Mouse (Mus musculus) midbrain, embryonic 13.5 days (tissue): ENCODE results near the gene Csf2rb. TPM values are rescaled to one million over a fixed set of nuclear protein-coding genes. Genes with fewer than 3 reads are reported as not detected.
A peak's percentile ranks its signal among the peaks of the same experiment; 100 is the strongest.
"Not testable (repeated sequence)": the region's sequence is repeated elsewhere in the genome, so short reads cannot be mapped to it uniquely, and the experiment has no call there.

Experiments
- ATAC-seq: fragments of 200-750 bp; cut with Nextera tagmentation; 2 replicates; pipeline ENCODE4 v1.8.0; 2017; ENCODE audit warnings: mild to moderate bottlenecking, moderate TSS enrichment, moderate library complexity
- H3K27ac ChIP-seq: fragments of 300-500 bp; sonication (generic); 2 replicates; pipeline ENCODE4 v1.5.1; 2015; ENCODE audit warnings: inconsistent platforms, mild to moderate bottlenecking, moderate library complexity
- H3K27me3 ChIP-seq: fragments of 300-500 bp; sonication (generic); 2 replicates; pipeline ENCODE4 v1.6.1; 2015; ENCODE audit warnings: mild to moderate bottlenecking, inconsistent platforms
- H3K36me3 ChIP-seq: fragments of 300-500 bp; sonication (generic); 2 replicates; pipeline ENCODE4 v1.6.1; 2015; ENCODE audit warnings: mild to moderate bottlenecking, inconsistent platforms
- H3K4me1 ChIP-seq: fragments of 300-500 bp; sonication (generic); replicated peaks from 2 replicates; pipeline ENCODE4 v1.6.1; 2015; ENCODE audit warnings: inconsistent platforms
- H3K4me2 ChIP-seq: fragments of 300-500 bp; sonication (generic); replicated peaks from 2 replicates; pipeline ENCODE4 v1.6.1; 2015; ENCODE audit warnings: moderate library complexity, mild to moderate bottlenecking, inconsistent platforms
- H3K4me3 ChIP-seq: fragments of 300-500 bp; sonication (generic); replicated peaks from 2 replicates; pipeline ENCODE4 v1.5.1; 2015; ENCODE audit warnings: mild to moderate bottlenecking, inconsistent platforms
- H3K9ac ChIP-seq: fragments of 300-500 bp; sonication (generic); replicated peaks from 2 replicates; pipeline ENCODE4 v1.6.1; 2015; ENCODE audit warnings: mild to moderate bottlenecking, inconsistent platforms
- H3K9me3 ChIP-seq: fragments of 300-500 bp; sonication (generic); 2 replicates; pipeline ENCODE4 v1.6.1; 2016; ENCODE audit warnings: mild to moderate bottlenecking, inconsistent platforms
- WGBS: fragments of 180-500 bp; shearing (Covaris S2); methylation state at CpG from one replicate; pipeline ENCODE4 v1.1.7; 2015; 5-methylcytosine and 5-hydroxymethylcytosine counted together
- polyA plus RNA-seq: library from polyadenylated mRNA; unstranded; fragments of >200 nt; fragmentation: Nextera tagmentation; extraction: Ambion mirVana; gene quantifications from 2 replicates; pipeline ENCODE4 v1.2.1, GENCODE M21; 2015

Csf2rb gene
- polyA plus RNA-seq, 1 experiment from 2014 or later = 1.0 TPM

DNA sequence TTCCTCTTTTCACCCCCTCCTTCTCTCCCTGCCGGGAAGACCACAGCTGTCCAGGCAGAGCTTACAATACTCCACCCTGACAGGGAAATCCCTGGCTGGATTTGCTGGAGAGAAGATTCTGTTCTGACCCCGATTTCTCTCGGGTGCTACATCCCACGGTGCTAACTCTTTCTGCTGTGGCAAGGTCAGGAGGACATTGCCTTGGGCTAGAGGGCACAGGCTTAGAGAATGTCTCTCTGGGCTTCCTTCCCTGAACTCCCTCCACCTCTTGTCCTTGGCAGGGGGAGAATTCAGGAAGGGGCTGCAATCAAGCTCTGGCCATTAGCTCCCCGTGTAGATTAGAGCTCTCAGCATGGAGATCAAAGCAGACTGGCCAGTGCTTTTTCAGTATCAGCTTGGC, 15.7 kb upstream of the Csf2rb start:
- no peaks in the 10 kb centered on the region for H3K9me3 ChIP-seq
- no peaks in the 10 kb centered on the region; the same call in 1 of the 2 replicates for H3K4me1 ChIP-seq
- 49% methylated on average over 5 of the region's 5 CpGs for WGBS
- no peak overlapping the region for H3K4me3 ChIP-seq
- H3K27me3 ChIP-seq = no peaks in the 10 kb centered on the region
- no peak for ATAC-seq
- no peak overlapping the region for H3K27ac ChIP-seq
- no peak overlapping the region for H3K4me2 ChIP-seq
- no peak overlapping the region for H3K9ac ChIP-seq
- H3K36me3 ChIP-seq = no peaks in the 10 kb centered on the region

DNA sequence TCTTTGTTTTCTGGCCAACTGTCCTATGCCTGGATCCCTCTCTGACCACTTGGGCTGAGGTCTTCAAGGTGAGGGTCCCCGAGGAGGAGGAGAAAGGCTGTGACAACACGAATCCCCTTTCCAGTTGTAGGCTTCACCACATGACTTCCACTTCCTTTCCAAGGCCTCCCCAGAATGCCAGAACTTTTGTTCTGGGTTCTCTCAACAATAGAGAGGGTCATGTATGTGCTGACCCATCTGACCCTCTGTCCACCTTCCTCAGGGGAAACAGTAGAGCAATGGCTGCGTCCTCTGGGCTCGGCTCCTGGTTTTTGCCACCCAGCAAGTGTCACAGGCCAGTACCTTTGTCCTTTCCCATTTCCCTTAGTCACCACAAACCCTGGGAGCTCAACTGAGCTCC, 14.6 kb upstream of the Csf2rb start:
- no peak overlapping the region for H3K4me2 ChIP-seq
- no peaks in the 10 kb centered on the region for H3K9me3 ChIP-seq
- no peak overlapping the region for H3K27ac ChIP-seq
- H3K27me3 ChIP-seq = no peaks in the 10 kb centered on the region
- no peaks in the 10 kb centered on the region; the same call in 1 of the 2 replicates for H3K4me1 ChIP-seq
- no peak for ATAC-seq
- H3K36me3 ChIP-seq = no peaks in the 10 kb centered on the region
- no peak overlapping the region for H3K4me3 ChIP-seq
- WGBS = 70% methylated on average over 4 of the region's 4 CpGs
- no peak overlapping the region for H3K9ac ChIP-seq

DNA sequence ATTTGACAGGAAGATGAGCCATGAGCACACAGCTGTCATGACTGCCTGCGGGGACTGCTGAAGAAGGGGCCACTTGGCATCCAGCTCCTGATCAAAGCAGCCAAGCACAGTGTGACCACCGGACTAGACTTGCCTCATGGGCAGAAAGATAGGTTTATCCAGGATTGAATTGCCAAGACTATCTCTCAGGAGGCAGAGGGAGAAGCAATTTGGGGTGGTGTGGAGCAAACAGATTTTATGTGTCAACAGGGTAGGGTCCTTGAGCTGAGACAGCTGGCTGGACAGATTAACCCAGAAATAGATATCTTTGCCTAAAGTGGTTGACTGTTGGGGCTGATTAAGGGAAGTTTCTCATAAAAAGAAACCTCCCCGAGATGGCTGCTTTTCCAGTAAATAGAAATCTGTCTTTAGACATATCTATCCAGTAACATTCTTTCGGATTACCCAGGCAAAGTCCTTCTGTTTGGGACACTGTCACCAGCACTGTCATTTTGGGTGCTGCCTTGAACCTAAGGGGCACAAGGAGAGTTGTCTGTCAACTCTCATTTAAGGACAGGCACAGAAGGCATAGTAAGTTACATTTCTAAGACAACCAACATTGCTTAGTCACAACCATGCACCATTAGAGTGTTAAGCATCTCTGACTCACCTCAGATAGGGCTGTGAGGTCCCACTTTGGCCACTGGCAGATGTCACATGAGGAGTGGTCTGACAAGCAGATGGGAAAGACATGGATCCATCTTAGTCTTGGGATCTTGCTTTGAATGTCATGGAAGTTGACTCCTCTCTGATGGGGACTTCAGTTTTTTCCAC, 12.9 kb upstream of the Csf2rb start:
- H3K9me3 ChIP-seq, H3K4me3 ChIP-seq, H3K36me3 ChIP-seq, ATAC-seq, H3K4me2 ChIP-seq, H3K4me1 ChIP-seq, H3K27ac ChIP-seq, H3K9ac ChIP-seq, H3K27me3 ChIP-seq: not testable (repeated sequence)
- WGBS = 73% methylated on average over 4 of the region's 4 CpGs

DNA sequence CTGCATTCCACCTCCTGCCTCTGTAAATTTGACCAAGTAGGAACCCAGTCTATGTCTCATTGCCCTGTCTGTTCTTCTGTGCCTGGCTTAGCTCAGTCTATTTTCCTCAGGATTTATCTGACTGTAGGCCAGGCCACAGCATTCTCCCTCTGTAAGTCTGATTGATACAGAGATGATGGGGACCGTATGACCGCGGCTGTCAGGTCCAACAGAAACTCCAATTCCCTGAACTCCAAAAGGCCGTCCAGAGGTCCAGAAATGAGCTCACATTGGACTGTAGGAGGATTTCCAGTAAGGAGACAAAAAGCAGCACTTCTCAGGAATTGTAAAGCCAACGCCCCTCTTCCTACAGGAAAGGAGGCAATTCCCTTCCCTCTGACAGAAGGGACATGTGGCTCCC, 11.9 kb upstream of the Csf2rb start:
- 94% methylated on average over 5 of the region's 5 CpGs for WGBS
- not testable (repeated sequence) for ATAC-seq, H3K4me2 ChIP-seq, H3K36me3 ChIP-seq, H3K27me3 ChIP-seq, H3K4me1 ChIP-seq, H3K4me3 ChIP-seq, H3K9me3 ChIP-seq, H3K9ac ChIP-seq, H3K27ac ChIP-seq

DNA sequence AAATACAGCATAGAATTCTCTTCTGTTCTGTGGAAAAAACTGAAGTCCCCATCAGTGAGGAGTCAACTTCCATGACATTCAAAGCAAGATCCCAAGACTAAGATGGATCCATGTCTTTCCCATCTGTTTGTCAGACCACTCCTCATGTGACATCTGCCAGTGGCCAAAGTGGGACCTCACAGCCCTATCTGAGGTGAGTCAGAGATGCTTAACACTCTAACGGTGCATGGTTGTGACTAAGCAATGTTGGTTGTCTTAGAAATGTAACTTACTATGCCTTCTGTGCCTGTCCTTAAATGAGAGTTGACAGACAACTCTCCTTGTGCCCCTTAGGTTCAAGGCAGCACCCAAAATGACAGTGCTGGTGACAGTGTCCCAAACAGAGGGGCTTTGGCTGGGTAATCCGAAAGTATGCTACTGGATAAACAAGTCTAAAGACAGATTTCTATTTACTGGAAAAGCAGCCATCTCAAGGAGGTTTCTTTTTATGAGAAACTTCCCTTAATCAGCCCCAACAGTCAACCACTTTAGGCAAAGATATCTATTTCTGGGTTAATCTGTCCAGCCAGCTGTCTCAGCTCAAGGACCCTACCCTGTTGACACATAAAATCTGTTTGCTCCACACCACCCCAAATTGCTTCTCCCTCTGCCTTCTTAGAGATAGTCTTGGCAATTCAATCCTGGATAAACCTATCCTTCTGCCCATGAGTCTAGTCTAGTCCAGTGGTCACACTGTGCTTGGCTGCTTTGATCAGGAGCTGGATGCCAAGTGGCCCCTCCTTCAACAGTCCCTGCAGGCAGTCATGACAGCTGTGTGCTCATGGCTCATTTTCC, 7.0 kb upstream of the Csf2rb start:
- not testable (repeated sequence) for H3K36me3 ChIP-seq, H3K4me3 ChIP-seq, H3K27me3 ChIP-seq, H3K9ac ChIP-seq, H3K4me2 ChIP-seq, H3K27ac ChIP-seq, H3K9me3 ChIP-seq, ATAC-seq, H3K4me1 ChIP-seq
- WGBS = 88% methylated on average over 2 of the region's 2 CpGs

DNA sequence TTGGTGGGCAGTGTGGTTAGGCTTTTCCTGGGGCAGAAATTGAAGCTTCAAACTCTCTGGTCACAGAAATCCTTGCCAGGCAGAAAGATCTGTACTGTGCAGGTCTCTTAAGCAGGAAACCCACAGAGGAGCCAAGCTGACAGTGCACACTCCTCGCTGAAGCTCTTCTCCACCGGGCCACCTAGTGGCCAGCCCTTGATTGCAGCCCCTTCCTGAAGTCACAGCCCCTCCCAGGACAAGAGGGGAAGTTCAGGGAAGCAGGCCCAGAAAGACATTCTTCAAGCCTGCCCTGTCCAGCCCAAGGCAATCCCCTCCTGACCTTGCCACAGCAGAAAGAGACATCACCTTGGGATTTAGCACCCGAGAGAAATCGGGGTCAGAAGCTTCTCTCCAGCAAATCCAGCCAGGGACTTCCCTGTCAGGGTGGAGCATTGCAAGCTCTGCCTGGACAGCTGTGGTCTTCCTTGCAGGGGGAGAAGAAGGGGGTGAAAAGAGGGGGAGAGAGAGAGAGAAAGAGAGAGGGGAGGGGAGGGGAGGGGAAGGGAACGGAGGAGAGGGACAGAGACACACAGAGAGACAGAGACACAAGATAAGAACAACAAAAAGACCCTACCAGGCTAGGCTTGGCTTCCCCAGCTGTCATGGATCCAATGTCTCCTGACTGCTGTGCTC, 4.6 kb upstream of the Csf2rb start:
- Histone ChIP-seq H3K4me2 (no peak overlapping the region), H3K36me3 (no peaks in the 10 kb centered on the region), H3K4me1 (no peaks in the 10 kb centered on the region), H3K4me3 (no peak overlapping the region), H3K9ac (no peak overlapping the region), H3K9me3 (no peaks in the 10 kb centered on the region), H3K27ac (no peak overlapping the region), H3K27me3 (no peaks in the 10 kb centered on the region)
- ATAC-seq = peak; percentile 67; the same call in 1 of the 2 replicates
- WGBS = 16% methylated on average over 5 of the region's 5 CpGs

DNA sequence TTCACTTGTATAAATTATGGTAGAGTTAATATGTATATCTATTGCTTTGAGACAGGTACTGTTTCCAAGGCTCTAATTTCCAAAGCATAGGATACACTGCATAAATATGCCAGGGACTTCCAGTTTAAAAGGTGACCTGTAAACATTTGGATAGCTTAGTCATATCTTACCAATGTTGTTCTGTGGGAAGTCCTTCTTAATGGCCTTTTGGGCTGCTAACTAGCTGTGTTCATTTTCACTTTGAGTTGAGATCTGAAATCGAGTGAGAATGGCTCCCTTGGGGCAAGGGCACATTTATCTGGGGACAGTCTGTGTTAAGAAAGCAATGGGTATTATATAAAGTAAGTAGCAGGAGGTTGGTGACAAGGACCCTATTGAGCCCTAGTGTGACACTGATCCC, 2.2 kb upstream of the Csf2rb start:
- no peak overlapping the region for H3K9ac ChIP-seq
- H3K36me3 ChIP-seq = no peaks in the 10 kb centered on the region
- no peaks in the 10 kb centered on the region for H3K9me3 ChIP-seq
- H3K4me3 ChIP-seq = no peak overlapping the region
- no peaks in the 10 kb centered on the region for H3K27me3 ChIP-seq
- no peak overlapping the region for H3K4me2 ChIP-seq
- no peaks in the 10 kb centered on the region for H3K4me1 ChIP-seq
- ATAC-seq = no peak
- 78% methylated on average over 1 of the region's 1 CpGs for WGBS
- H3K27ac ChIP-seq = no peak overlapping the region

DNA sequence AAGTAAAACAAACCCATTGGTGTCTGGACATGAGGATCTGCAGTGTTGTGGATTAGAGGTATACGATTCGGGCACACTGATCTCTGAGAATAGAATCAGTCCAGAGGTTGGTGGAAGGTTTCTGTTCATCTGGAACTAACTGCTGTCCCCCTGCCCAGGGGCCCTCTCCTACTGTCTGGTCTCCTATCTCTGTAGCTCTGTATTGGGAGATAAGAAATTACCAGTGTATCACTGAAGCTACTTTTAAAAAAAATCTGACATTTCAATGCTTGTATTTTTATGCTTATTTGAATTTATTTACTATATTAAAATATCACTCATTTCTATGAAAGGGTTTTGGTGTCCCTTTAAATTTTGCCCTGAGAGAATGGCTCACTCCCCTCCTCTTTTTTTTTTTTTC, 1.3 kb upstream of the Csf2rb start:
- H3K9ac ChIP-seq = no peak overlapping the region
- no peaks in the 10 kb centered on the region for H3K27me3 ChIP-seq
- 86% methylated on average over 2 of the region's 2 CpGs for WGBS
- H3K36me3 ChIP-seq = no peaks in the 10 kb centered on the region
- 0 out of 2 replicates have a peak, but pooled peaks cover 3% of the 10 kb centered on the region for H3K4me1 ChIP-seq
- no peak overlapping the region for H3K27ac ChIP-seq
- no peaks in the 10 kb centered on the region for H3K9me3 ChIP-seq
- no peak overlapping the region for H3K4me3 ChIP-seq
- no peak for ATAC-seq
- no peak overlapping the region for H3K4me2 ChIP-seq

DNA sequence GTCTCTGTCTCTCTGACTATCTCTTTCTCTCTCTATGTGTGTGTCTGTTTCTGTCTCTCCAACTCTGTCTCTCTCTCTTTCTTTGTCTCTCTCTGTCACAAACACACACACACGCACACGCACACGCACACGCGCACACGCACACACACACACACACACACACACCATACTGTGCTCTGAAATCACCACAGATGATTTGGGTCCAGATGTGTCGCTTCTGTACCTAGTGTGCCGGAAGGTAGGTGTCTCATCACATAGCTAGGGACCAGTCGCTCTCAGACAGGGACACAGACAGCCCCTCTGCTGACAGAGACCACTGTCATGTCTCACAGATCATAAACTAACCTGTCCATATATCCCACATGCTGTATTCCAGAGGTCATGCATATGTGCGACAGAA, 1.2 kb downstream of the Csf2rb start:
- Histone ChIP-seq H3K9me3 (no peaks in the 10 kb centered on the region), H3K9ac (no peak overlapping the region), H3K4me1 (0 out of 2 replicates have a peak, but pooled peaks cover 3% of the 10 kb centered on the region), H3K27me3 (no peaks in the 10 kb centered on the region), H3K4me2 (no peak overlapping the region), H3K4me3 (no peak overlapping the region), H3K27ac (no peak overlapping the region), H3K36me3 (no peaks in the 10 kb centered on the region)
- 96% methylated on average over 10 of the region's 10 CpGs for WGBS
- no peak for ATAC-seq

DNA sequence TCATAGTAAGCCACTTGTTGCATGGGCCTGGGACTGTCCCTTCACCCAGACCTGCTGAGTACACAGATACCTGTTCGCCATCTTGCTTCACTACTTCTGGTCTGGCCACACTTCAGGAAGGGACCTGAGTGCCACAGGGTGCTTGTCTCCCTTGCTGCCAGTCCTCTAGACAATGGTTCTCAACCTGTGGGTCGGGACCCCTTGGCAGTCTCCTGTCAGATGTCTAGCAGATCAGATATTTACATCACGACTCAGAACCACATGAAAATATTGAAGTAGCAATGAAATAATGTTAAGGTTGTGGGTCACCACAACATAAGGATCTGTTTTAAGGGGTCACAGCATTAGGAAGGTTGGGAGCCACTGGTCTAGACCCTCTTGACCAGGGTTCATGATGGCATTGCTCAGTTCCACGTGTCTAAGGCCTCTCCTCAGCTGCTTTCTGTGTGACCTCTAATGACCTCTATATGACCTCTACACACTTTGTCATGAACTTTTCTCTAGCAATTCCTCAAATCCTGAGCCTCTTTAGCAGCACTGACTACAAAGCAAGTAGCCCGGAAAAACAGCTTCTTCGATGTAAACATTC, 2.3 kb downstream of the Csf2rb start:
- WGBS = 81% methylated on average over 6 of the region's 6 CpGs
- H3K27ac ChIP-seq, H3K4me2 ChIP-seq, ATAC-seq, H3K27me3 ChIP-seq, H3K9ac ChIP-seq, H3K4me1 ChIP-seq, H3K4me3 ChIP-seq, H3K9me3 ChIP-seq, H3K36me3 ChIP-seq: not testable (repeated sequence)

DNA sequence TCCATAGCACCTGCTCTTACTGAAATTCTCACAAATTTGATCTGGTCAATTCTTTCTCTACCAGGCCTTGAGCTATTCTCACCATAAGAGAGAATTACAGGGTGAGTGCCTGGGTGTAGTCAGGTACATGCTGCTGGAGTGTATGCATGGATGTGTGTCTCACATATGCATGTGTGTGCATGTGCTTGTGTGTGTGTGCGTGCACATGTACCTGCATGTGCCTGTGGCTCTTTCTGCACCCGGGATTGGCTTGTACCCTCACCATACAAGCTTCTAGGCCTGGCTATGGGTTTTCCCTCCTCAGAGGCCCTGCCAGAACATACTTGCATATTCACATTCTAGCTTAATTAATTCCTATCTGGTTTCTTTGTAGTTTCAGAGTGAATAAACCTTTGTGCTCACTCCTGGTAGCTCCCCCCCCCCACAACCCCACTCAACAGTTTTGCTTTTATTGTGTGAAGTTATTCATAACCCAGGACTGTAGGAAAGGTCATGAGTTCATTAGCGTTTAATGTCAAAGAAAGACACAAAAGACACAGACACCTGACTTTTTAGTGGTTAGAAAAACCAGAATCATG, 3.1 kb downstream of the Csf2rb start:
- H3K4me2 ChIP-seq = no peak overlapping the region
- no peak overlapping the region for H3K4me3 ChIP-seq
- 78% methylated on average over 3 of the region's 3 CpGs for WGBS

More for the DNA sequence above, 3.1 kb downstream of the Csf2rb start:
- Histone ChIP-seq H3K9me3 (no peaks in the 10 kb centered on the region), H3K9ac (no peak overlapping the region), H3K36me3 (no peaks in the 10 kb centered on the region), H3K27me3 (no peaks in the 10 kb centered on the region), H3K4me1 (0 out of 2 replicates have a peak, but pooled peaks cover 3% of the 10 kb centered on the region), H3K27ac (no peak overlapping the region)
- no peak for ATAC-seq
